Mouse (Mus musculus): ENCODE measurements around the gene Gja1.

GRCm38 (mm10) chr10:56431600-56432389, 54.7 kb downstream of the Gja1 start:
- TF ChIP-seq POLR2A (IDR thresholded peaks at IDR 0.05; ENCODE audit: borderline replicate concordance, control insufficient read depth, low read depth, low read length) = no peak
- no peak for TF ChIP-seq CTCF (IDR thresholded peaks at IDR 0.05; ENCODE audit: control insufficient read depth, insufficient read depth, low read length)
